Mouse (Mus musculus): ENCODE data around the gene Olfr455. TPM values are rescaled to one million over a fixed set of nuclear protein-coding genes. Genes with fewer than 3 reads are reported as not detected.

The Olfr455 gene
- polyA plus RNA-seq, 1 experiment = not detected

GRCm38 (mm10) chr6:42489731-42490130 is 57.7 kb downstream of the Olfr455 start:
- no peak for TF ChIP-seq POLR2A (IDR thresholded peaks at IDR 0.05; ENCODE audit: low read depth, low read length)
- TF ChIP-seq CTCF (IDR thresholded peaks at IDR 0.05; ENCODE audit: extremely low read depth, insufficient read length, insufficient replicate concordance, low read depth, low read length) = no peak
- Histone ChIP-seq H3K4me3 (ENCODE audit: low read depth, low read length) (no peak overlapping the region), H3K27ac (ENCODE audit: insufficient read depth, low read depth, low read length) (no peak overlapping the region), H3K4me1 (ENCODE audit: control insufficient read depth, insufficient read depth, insufficient read length, low read length) (no peaks in the 10 kb centered on the region), H3K27me3 (ENCODE audit: control insufficient read depth, insufficient read depth, low read length) (no peaks in the 10 kb centered on the region), H3K36me3 (ENCODE audit: control insufficient read depth, insufficient read depth, low read length) (no peaks in the 10 kb centered on the region)
- WGBS = 49% methylated on average over 1 of the region's 1 CpGs

- H3K27me3 ChIP-seq (ENCODE audit: control insufficient read depth, insufficient read depth, low read length) = no peaks in the 10 kb centered on the region
- H3K4me1 ChIP-seq (ENCODE audit: control insufficient read depth, insufficient read depth, insufficient read length, low read length) = no peaks in the 10 kb centered on the region
- 76% methylated on average over 1 of the region's 1 CpGs for WGBS
- H3K27ac ChIP-seq (ENCODE audit: insufficient read depth, low read depth, low read length) = no peak within 1 kb of the TSS
- TF ChIP-seq CTCF (IDR thresholded peaks at IDR 0.05; ENCODE audit: extremely low read depth, insufficient read length, insufficient replicate concordance, low read depth, low read length) (no peak), POLR2A (IDR thresholded peaks at IDR 0.05; ENCODE audit: low read depth, low read length) (no peak)
- no peak within 1 kb of the TSS for H3K4me3 ChIP-seq (ENCODE audit: low read depth, low read length)
- no peaks in the 10 kb centered on the region for H3K36me3 ChIP-seq (ENCODE audit: control insufficient read depth, insufficient read depth, low read length)
These were observed 60.3 kb downstream of the Olfr455 start, which contains the start of gene Olfr456 for GRCm38 (mm10) chr6:42487114-42487513. Gene Olfr456 (minus strand): TSS chr6:42487214.

Other genes starting within 250 kb of the Olfr455 start
- 0.10 and 0.19 TPM in 2 replicates for gene Fam131b, start 222.9 kb downstream of the Olfr455 start, polyA plus RNA-seq (2012; rRNA removed)
- gene Zyx, start 198.0 kb downstream of the Olfr455 start, polyA plus RNA-seq (2012; rRNA removed) = 104 and 222 TPM in 2 replicates
- 28.8 and 64.8 TPM in 2 replicates for gene Epha1, start 174.3 kb downstream of the Olfr455 start, polyA plus RNA-seq (2012; rRNA removed)
- not detected in 2 replicates for gene Tas2r143, start 147.3 kb downstream of the Olfr455 start, polyA plus RNA-seq (2012; rRNA removed)
- not detected in 2 replicates for gene Tas2r135, start 142.2 kb downstream of the Olfr455 start, polyA plus RNA-seq (2012; rRNA removed)
- not detected in 2 replicates for gene Tas2r126, start 113.1 kb downstream of the Olfr455 start, polyA plus RNA-seq (2012; rRNA removed)
- gene Olfr458, start 82.4 kb downstream of the Olfr455 start, polyA plus RNA-seq (2012; rRNA removed) = not detected in 2 replicates
- not detected in 2 replicates for gene Olfr457, start 71.3 kb downstream of the Olfr455 start, polyA plus RNA-seq (2012; rRNA removed)
- gene Olfr456, start 60.4 kb downstream of the Olfr455 start, polyA plus RNA-seq (2012; rRNA removed) = not detected in 2 replicates
- gene Tcaf3, start 50.1 kb upstream of the Olfr455 start, polyA plus RNA-seq (2012; rRNA removed) = not detected in 2 replicates
- 3.4 and 4.4 TPM in 2 replicates for gene Tcaf2, start 97.7 kb upstream of the Olfr455 start, polyA plus RNA-seq (2012; rRNA removed)
- gene Tcaf1, start 162.5 kb upstream of the Olfr455 start, polyA plus RNA-seq (2012; rRNA removed) = 2.2 and 2.9 TPM in 2 replicates
- not detected in 2 replicates for gene Olfr453, start 191.8 kb upstream of the Olfr455 start, polyA plus RNA-seq (2012; rRNA removed)
- not detected in 2 replicates for gene Olfr38, start 208.8 kb upstream of the Olfr455 start, polyA plus RNA-seq (2012; rRNA removed)
- not detected in 2 replicates for gene Olfr452, start 237.5 kb upstream of the Olfr455 start, polyA plus RNA-seq (2012; rRNA removed)

Data from small intestine, adult 2 months (tissue).